ENCODE assay signal across 7 mouse cellular contexts in the genomic region with DNA sequence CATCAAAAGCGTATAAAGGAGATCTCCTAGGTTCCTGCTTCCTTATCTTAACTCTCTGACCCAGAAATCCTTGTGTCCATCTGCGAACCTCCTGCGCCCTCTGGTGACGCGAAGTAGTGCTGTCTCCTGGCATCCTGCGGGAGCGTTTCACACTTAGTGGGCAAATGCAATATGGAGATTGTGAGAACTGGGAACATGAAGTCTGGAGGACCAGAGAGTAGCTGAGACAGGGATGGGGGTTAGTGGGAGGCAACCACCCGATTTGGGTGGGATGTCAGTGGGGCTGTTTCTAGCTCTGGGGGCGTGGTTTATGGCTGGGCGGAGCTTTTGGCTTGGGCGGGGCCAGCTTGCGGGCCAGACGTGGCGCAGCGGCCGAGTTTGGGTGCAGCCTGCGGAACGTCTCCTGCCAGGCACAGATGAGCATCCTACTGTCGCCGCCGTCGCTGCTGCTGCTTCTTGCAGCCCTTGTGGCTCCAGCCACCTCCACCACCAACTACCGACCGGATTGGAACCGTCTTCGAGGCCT. TPM values are rescaled to one million over a fixed set of nuclear protein-coding genes. Genes with fewer than 3 reads are reported as not detected.
DNase-seq lines count a peak whose midpoint lies in the region; ATAC-seq lines count a peak whose summit lies in the region.

TSS of gene Selenom (plus strand) at position 156 of the 526 bp plus-strand sequence.

- H3K9ac ChIP-seq in embryonic facial prominence, embryonic 11.5 days (replicated peaks; ENCODE audit: low read length), result peak within 1 kb of the TSS; percentile 67
- peak within 1 kb of the TSS; percentile 66 for H3K9ac ChIP-seq in limb, embryonic 11.5 days (ENCODE audit: low read length)
- peak within 1 kb of the TSS; percentile 43; the same call in 1 of the 2 replicates for H3K9ac ChIP-seq in midbrain, embryonic 14.5 days (replicated peaks; ENCODE audit: low read length)

- peak; percentile 89 for DNase-seq in adrenal gland, postnatal 14 days
- DNase-seq in embryonic facial prominence, embryonic 11.5 days (ENCODE audit: low spot score), result peak; percentile 83
- peak; percentile 99 for DNase-seq in heart, adult 11 months
- DNase-seq in kidney, adult 18-20 months, result peak; percentile 96
- peak; percentile 87 for DNase-seq in limb, embryonic 11.5 days (ENCODE audit: low spot score)
- peak; percentile 91 for DNase-seq in midbrain, embryonic 14.5 days
- peak; percentile 64 to 82 for DNase-seq in spleen, adult 18-20 months

- peak; percentile 63 for ATAC-seq in embryonic facial prominence, embryonic 11.5 days (replicated peaks; ENCODE audit: insufficient number of reproducible peaks, low FRiP score, low TSS enrichment, low read depth)
- peak; percentile 63; the same call in 1 of the 2 replicates for ATAC-seq in limb, embryonic 11.5 days (ENCODE audit: insufficient number of reproducible peaks, low FRiP score, low TSS enrichment, low read depth)
- ATAC-seq in midbrain, embryonic 14.5 days (ENCODE audit: low FRiP score, low TSS enrichment), result peak; percentile 79

- WGBS in embryonic facial prominence, embryonic 11.5 days, result 0% methylated on average over 26 of the region's 26 CpGs
- WGBS in limb, embryonic 11.5 days, result under 1% methylated on average over 25 of the region's 26 CpGs
- 0% methylated on average over 26 of the region's 26 CpGs for WGBS in midbrain, embryonic 14.5 days

- H3K4me3 ChIP-seq in embryonic facial prominence, embryonic 11.5 days (ENCODE audit: low read depth, low read length), result peak within 1 kb of the TSS; percentile 47
- H3K4me3 ChIP-seq in limb, embryonic 11.5 days (ENCODE audit: low read depth, low read length), result peak within 1 kb of the TSS; percentile 48
- H3K4me3 ChIP-seq in midbrain, embryonic 14.5 days (replicated peaks; ENCODE audit: low read depth, low read length), result peak within 1 kb of the TSS; percentile 45

- no peaks in the 10 kb centered on the region for H3K36me3 ChIP-seq in embryonic facial prominence, embryonic 11.5 days (replicated peaks; ENCODE audit: control insufficient read depth, insufficient read depth, low read depth, low read length)
- H3K36me3 ChIP-seq in limb, embryonic 11.5 days (ENCODE audit: control insufficient read depth, insufficient read depth, low read length), result no peaks in the 10 kb centered on the region
- no peaks in the 10 kb centered on the region for H3K36me3 ChIP-seq in midbrain, embryonic 14.5 days (ENCODE audit: control insufficient read depth, insufficient read depth, low read length)

- peaks cover 3% of the 10 kb centered on the region; the same call in 1 of the 2 replicates for H3K27me3 ChIP-seq in embryonic facial prominence, embryonic 11.5 days (ENCODE audit: control insufficient read depth, insufficient read depth, low read length)
- peaks cover 26% of the 10 kb centered on the region for H3K27me3 ChIP-seq in limb, embryonic 11.5 days (ENCODE audit: control insufficient read depth, insufficient read depth, low read length)
- peaks cover 18% of the 10 kb centered on the region for H3K27me3 ChIP-seq in midbrain, embryonic 14.5 days (ENCODE audit: control insufficient read depth, insufficient read depth, low read length)

- peaks cover 4% of the 10 kb centered on the region; the same call in 1 of the 2 replicates for H3K4me1 ChIP-seq in embryonic facial prominence, embryonic 11.5 days (ENCODE audit: control insufficient read depth, insufficient read depth, low read length)
- peaks cover 12% of the 10 kb centered on the region; the same call in 1 of the 2 replicates for H3K4me1 ChIP-seq in limb, embryonic 11.5 days (ENCODE audit: control insufficient read depth, insufficient read depth, low read length)
- H3K4me1 ChIP-seq in midbrain, embryonic 14.5 days (ENCODE audit: control insufficient read depth, insufficient read depth, low read length), result peaks cover 11% of the 10 kb centered on the region

- H3K27ac ChIP-seq in embryonic facial prominence, embryonic 11.5 days (replicated peaks; ENCODE audit: low read depth, low read length), result no peak within 1 kb of the TSS
- H3K27ac ChIP-seq in limb, embryonic 11.5 days (replicated peaks; ENCODE audit: low read depth, low read length), result no peak within 1 kb of the TSS
- H3K27ac ChIP-seq in midbrain, embryonic 14.5 days (replicated peaks; ENCODE audit: low read depth, low read length), result no peak within 1 kb of the TSS

- peak within 1 kb of the TSS; percentile 66 for H3K4me2 ChIP-seq in embryonic facial prominence, embryonic 11.5 days (ENCODE audit: low read depth, low read length)
- peak within 1 kb of the TSS; percentile 68 for H3K4me2 ChIP-seq in limb, embryonic 11.5 days (ENCODE audit: low read depth, severe bottlenecking)
- peak within 1 kb of the TSS; percentile 74 for H3K4me2 ChIP-seq in midbrain, embryonic 14.5 days (ENCODE audit: low read length)

- no peaks in the 10 kb centered on the region for H3K9me3 ChIP-seq in embryonic facial prominence, embryonic 11.5 days (replicated peaks; ENCODE audit: control insufficient read depth, low read length)
- H3K9me3 ChIP-seq in limb, embryonic 11.5 days (ENCODE audit: control insufficient read depth, low read length), result no peaks in the 10 kb centered on the region
- no peaks in the 10 kb centered on the region for H3K9me3 ChIP-seq in midbrain, embryonic 14.5 days (ENCODE audit: control insufficient read depth, low read length)

RNA-seq across cellular contexts. Expression of gene Selenom, which starts in this region (rescaled TPM):
- total RNA-seq in adrenal gland, postnatal 14 days (2021), result 33.6 and 33.8 TPM in 2 replicates
- 60.3 and 64.4 TPM in 2 replicates for polyA plus RNA-seq in embryonic facial prominence, embryonic 11.5 days (2014; fragmentation: Nextera tagmentation; extraction: Ambion mirVana)
- 53.0 and 54.6 TPM in 2 replicates for polyA plus RNA-seq in limb, embryonic 11.5 days (2014; fragmentation: Nextera tagmentation; extraction: Ambion mirVana)
- polyA plus RNA-seq in midbrain, embryonic 14.5 days (2014; fragmentation: Nextera tagmentation; extraction: Ambion mirVana), result 48.5 and 76.5 TPM in 2 replicates
